Mouse (Mus musculus): ENCODE data around the gene Irgm1.
"Not testable (repeated sequence)": the region's sequence is repeated elsewhere in the genome, so short reads cannot be mapped to it uniquely, and the experiment has no call there.

Irgm1 gene

GRCm38 (mm10) chr11:48871201-48871772 lies at the start of gene Irgm1:
Irgm1 (minus strand) TSS chr11:48871683.
- no peak for DNase-seq (ENCODE audit: extremely low read depth, low read depth, low spot score)

GRCm38 (mm10) chr11:48918380-48918779 lies 46.9 kb upstream of the Irgm1 start:
- no peak for DNase-seq (ENCODE audit: extremely low read depth, low read depth, low spot score)

- DNase-seq (ENCODE audit: extremely low read depth, low read depth, low spot score): no peak
Observed at GRCm38 (mm10) chr11:48913611-48914010, 42.1 kb upstream of the Irgm1 start.

GRCm38 (mm10) chr11:48908459-48908858 lies 37.0 kb upstream of the Irgm1 start:
- DNase-seq (ENCODE audit: extremely low read depth, low read depth, low spot score): no peak

- DNase-seq (ENCODE audit: extremely low read depth, low read depth, low spot score): no peak
Observed at GRCm38 (mm10) chr11:48902021-48902420, 30.5 kb upstream of the Irgm1 start, which contains the start of gene Gm5431. Gm5431 (minus strand) TSS chr11:48902214.

- DNase-seq (ENCODE audit: extremely low read depth, low read depth, low spot score): not testable (repeated sequence)
Observed at GRCm38 (mm10) chr11:48901567-48901930, 30.1 kb upstream of the Irgm1 start.

- not testable (repeated sequence) for DNase-seq (ENCODE audit: extremely low read depth, low read depth, low spot score)
Observed at GRCm38 (mm10) chr11:48900654-48901566, 29.4 kb upstream of the Irgm1 start.

- no peak for DNase-seq (ENCODE audit: extremely low read depth, low read depth, low spot score)
Observed at GRCm38 (mm10) chr11:48898812-48899431, 27.4 kb upstream of the Irgm1 start.

- no peak for DNase-seq (ENCODE audit: extremely low read depth, low read depth, low spot score)
Observed at GRCm38 (mm10) chr11:48876680-48877079, 5.2 kb upstream of the Irgm1 start.

- not testable (repeated sequence) for DNase-seq (ENCODE audit: extremely low read depth, low read depth, low spot score)
Observed at GRCm38 (mm10) chr11:48875343-48875837, 3.9 kb upstream of the Irgm1 start.

- DNase-seq (ENCODE audit: extremely low read depth, low read depth, low spot score): no peak
Observed at GRCm38 (mm10) chr11:48874465-48874864, 3.0 kb upstream of the Irgm1 start.

GRCm38 (mm10) chr11:48873591-48874290 lies 2.3 kb upstream of the Irgm1 start:
- no peak for DNase-seq (ENCODE audit: extremely low read depth, low read depth, low spot score)

GRCm38 (mm10) chr11:48872695-48873300 lies 1.3 kb upstream of the Irgm1 start:
- no peak for DNase-seq (ENCODE audit: extremely low read depth, low read depth, low spot score)

GRCm38 (mm10) chr11:48871817-48872541 lies 496 bp upstream of the Irgm1 start:
- DNase-seq (ENCODE audit: extremely low read depth, low read depth, low spot score): no peak

GRCm38 (mm10) chr11:48870781-48871180 lies 702 bp downstream of the Irgm1 start:
- no peak for DNase-seq (ENCODE audit: extremely low read depth, low read depth, low spot score)

- no peak for DNase-seq (ENCODE audit: extremely low read depth, low read depth, low spot score)
Observed at GRCm38 (mm10) chr11:48869380-48870110, 1.9 kb downstream of the Irgm1 start.

- DNase-seq (ENCODE audit: extremely low read depth, low read depth, low spot score): no peak
Observed at GRCm38 (mm10) chr11:48866481-48866880, 5.0 kb downstream of the Irgm1 start.

GRCm38 (mm10) chr11:48863808-48864207 lies 7.7 kb downstream of the Irgm1 start:
- no peak for DNase-seq (ENCODE audit: extremely low read depth, low read depth, low spot score)

- DNase-seq (ENCODE audit: extremely low read depth, low read depth, low spot score): no peak
Observed at GRCm38 (mm10) chr11:48862784-48863319, 8.6 kb downstream of the Irgm1 start.
